Mouse (Mus musculus) myocyte (in vitro differentiated cells): ENCODE data around the gene Sod2.

Experiments
- E2F4 ChIP-seq: IDR thresholded peaks from one replicate; pipeline ENCODE4 v1.6.1; 2011; ENCODE audit warnings: mild to moderate bottlenecking, control low read depth, moderate library complexity; ENCODE audit not compliant: insufficient read depth
- POLR2A ChIP-seq: IDR thresholded peaks from one replicate; pipeline ENCODE4 v1.6.1; 2011; ENCODE audit warnings: low read depth, mild to moderate bottlenecking, control low read depth, moderate library complexity; ENCODE audit not compliant: insufficient read length
- USF1 ChIP-seq: IDR thresholded peaks from one replicate; pipeline ENCODE4 v1.6.1; 2011; ENCODE audit warnings: low read depth, mild to moderate bottlenecking, control low read depth, moderate library complexity

DNA sequence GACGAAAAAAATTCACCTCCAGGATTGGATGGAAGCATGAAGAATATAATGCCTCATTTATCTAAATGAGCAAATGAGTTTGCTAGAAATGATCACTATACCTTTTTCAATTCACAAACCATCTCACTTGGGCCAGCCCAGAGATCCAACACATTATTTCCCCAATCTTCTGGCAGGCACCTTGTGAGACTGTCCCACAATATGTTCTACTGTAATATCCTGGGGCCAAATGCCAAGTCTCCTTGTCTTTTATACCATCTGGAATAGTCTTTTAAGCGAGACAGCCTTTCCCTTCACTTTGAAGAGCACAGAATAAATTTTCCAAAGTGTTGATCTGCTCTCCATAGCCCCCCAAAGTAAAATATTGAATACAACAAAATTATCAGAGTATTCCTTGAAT lies 32.8 kb upstream of the Sod2 start:
- TF ChIP-seq POLR2A (no peak), E2F4 (no peak), USF1 (no peak)
